Mouse (Mus musculus) adrenal gland, postnatal 4 days (tissue): ENCODE data around the gene Gm5751. TPM values are rescaled to one million over a fixed set of nuclear protein-coding genes. Genes with fewer than 3 reads are reported as not detected.
"Not testable (repeated sequence)": the region's sequence is repeated elsewhere in the genome, so short reads cannot be mapped to it uniquely, and the experiment has no call there.

Experiments
- DNase-seq, 2 experiments: peaks; one replicate each; pipeline ENCODE4 v3.0.0; 2021 to 2022; ENCODE audit warnings: low spot score in 2 of 2, mixed read lengths in 2 of 2
- long read RNA-seq, 2 experiments: library from polyadenylated mRNA; stranded (forward); transcript quantifications; one replicate each; pipeline ENCODE4 v2.0.0; 2021
- total RNA-seq, 2 experiments: library from RNA; stranded (reverse); gene quantifications; 2 replicates each; pipeline ENCODE4 v1.2.3; 2021

Gene Gm5751
- total RNA-seq, result not detected
- long read RNA-seq, experiment 1, result 0 reads
- long read RNA-seq, experiment 2, result 0 reads

GRCm38 (mm10) chrX:8873953-8874352, at the start of gene Gm5751:
Gene Gm5751, plus strand, starts transcription at chrX:8874253.
- not testable (repeated sequence) for DNase-seq

- DNase-seq, result peak in 1 of 2 experiments; percentile 3
Measured at GRCm38 (mm10) chrX:8832043-8832442, 42.0 kb upstream of the Gm5751 start.

- DNase-seq, result no peak
Measured at GRCm38 (mm10) chrX:8843694-8844093, 30.4 kb upstream of the Gm5751 start, which contains the start of gene Gm6592. Gene Gm6592, plus strand, starts transcription at chrX:8843994.

- DNase-seq, result no peak
Measured at GRCm38 (mm10) chrX:8852486-8852885, 21.6 kb upstream of the Gm5751 start.

- DNase-seq, result peak; percentile 5 to 28
Measured at GRCm38 (mm10) chrX:8864331-8864730, 9.7 kb upstream of the Gm5751 start.

GRCm38 (mm10) chrX:8884336-8884735, 10.3 kb downstream of the Gm5751 start:
- no peak for DNase-seq

- DNase-seq, result no peak
Measured at GRCm38 (mm10) chrX:8891975-8892342, 17.9 kb downstream of the Gm5751 start.

- DNase-seq, result peak; percentile 32 to 50
Measured at GRCm38 (mm10) chrX:8892343-8893155, 18.5 kb downstream of the Gm5751 start, which contains the start of gene B630019K06Rik. Gene B630019K06Rik, plus strand, starts transcription at chrX:8892382.

- DNase-seq, result peak; percentile 2 to 4
Measured at GRCm38 (mm10) chrX:8893182-8893651, 19.2 kb downstream of the Gm5751 start.

- DNase-seq, result no peak
Measured at GRCm38 (mm10) chrX:8900823-8901222, 26.8 kb downstream of the Gm5751 start.

GRCm38 (mm10) chrX:8901906-8902472, 27.9 kb downstream of the Gm5751 start:
- no peak for DNase-seq

- no peak for DNase-seq
Measured at GRCm38 (mm10) chrX:8921080-8921479, 47.0 kb downstream of the Gm5751 start.

- DNase-seq, result no peak
Measured at GRCm38 (mm10) chrX:8921813-8922607, 48.0 kb downstream of the Gm5751 start.

GRCm38 (mm10) chrX:8927308-8927707, 53.3 kb downstream of the Gm5751 start:
- no peak for DNase-seq

Other genes with a start within 250 kb of the Gm5751 start
- gene Ssxb8, start 183.4 kb upstream of the Gm5751 start, total RNA-seq, result not detected
- not detected for gene Ssx9, start 125.8 kb upstream of the Gm5751 start, total RNA-seq
- not detected for gene Ssxb5, start 70.6 kb upstream of the Gm5751 start, total RNA-seq
- gene Gm6592, start 30.3 kb upstream of the Gm5751 start, total RNA-seq, result not detected
- 10 to 100 TPM; 12.7 to 15.0 TPM for gene B630019K06Rik, start 18.1 kb downstream of the Gm5751 start, total RNA-seq
- gene Fthl17b, start 88.7 kb downstream of the Gm5751 start, total RNA-seq, result not detected
- not detected for gene Fthl17c, start 102.3 kb downstream of the Gm5751 start, total RNA-seq
- not detected for gene Fthl17d, start 112.5 kb downstream of the Gm5751 start, total RNA-seq
- gene Fthl17e, start 159.2 kb downstream of the Gm5751 start, total RNA-seq, result not detected
- not detected for gene Fthl17f, start 188.8 kb downstream of the Gm5751 start, total RNA-seq
- not detected for gene 4930402K13Rik, start 230.3 kb downstream of the Gm5751 start, total RNA-seq